Mouse (Mus musculus): ENCODE results near the gene Ldb3. TPM values are rescaled to one million over a fixed set of nuclear protein-coding genes. Genes with fewer than 3 reads are reported as not detected.
A peak's percentile ranks its signal among the peaks of the same experiment; 100 is the strongest.

Ldb3 gene
- total and polyA plus RNA-seq, 2 experiments from 2014 or later: 0.90 to 2.0 TPM

- 0 out of 2 replicates have a peak, but pooled peaks have one; percentile 34 for ATAC-seq
Observed at GRCm38 (mm10) chr14:34514120-34514519, 74.4 kb downstream of the Ldb3 start.

GRCm38 (mm10) chr14:34512602-34513001 is 75.9 kb downstream of the Ldb3 start:
- Histone ChIP-seq H3K27ac (ENCODE audit: low read depth, low read length) (no peak overlapping the region), H3K4me1 (ENCODE audit: insufficient read depth) (peaks cover 11% of the 10 kb centered on the region), H3K27me3 (ENCODE audit: insufficient read depth, low read length) (no peaks in the 10 kb centered on the region), H3K36me3 (ENCODE audit: insufficient read depth) (no peaks in the 10 kb centered on the region), H3K4me3 (ENCODE audit: low read depth, low read length) (no peak overlapping the region), H3K4me2 (ENCODE audit: low read depth) (no peak overlapping the region), H3K9ac (no peak overlapping the region), H3K9me3 (ENCODE audit: low read length) (no peaks in the 10 kb centered on the region)
- DNase-seq (no peak), ATAC-seq (no peak)
- TF ChIP-seq CTCF (IDR thresholded peaks at IDR 0.05; ENCODE audit: low read depth): no peak
- WGBS: 92% methylated on average over 4 of the region's 4 CpGs

More at GRCm38 (mm10) chr14:34514120-34514519, 74.4 kb downstream of the Ldb3 start:
- TF ChIP-seq CTCF (IDR thresholded peaks at IDR 0.05; ENCODE audit: low read depth): no peak
- DNase-seq: no peak
- WGBS: 29% methylated on average over 6 of the region's 6 CpGs
- Histone ChIP-seq H3K27me3 (ENCODE audit: insufficient read depth, low read length) (no peaks in the 10 kb centered on the region), H3K36me3 (ENCODE audit: insufficient read depth) (no peaks in the 10 kb centered on the region), H3K4me1 (ENCODE audit: insufficient read depth) (0 out of 2 replicates have a peak, but pooled peaks cover under 1% of the 10 kb centered on the region), H3K9ac (no peak overlapping the region), H3K27ac (ENCODE audit: low read depth, low read length) (no peak overlapping the region), H3K9me3 (ENCODE audit: low read length) (no peaks in the 10 kb centered on the region), H3K4me3 (ENCODE audit: low read depth, low read length) (no peak overlapping the region), H3K4me2 (ENCODE audit: low read depth) (no peak overlapping the region)

GRCm38 (mm10) chr14:34511901-34512300 is 76.6 kb downstream of the Ldb3 start:
- H3K27ac ChIP-seq (ENCODE audit: low read depth, low read length): no peak overlapping the region

DNA sequence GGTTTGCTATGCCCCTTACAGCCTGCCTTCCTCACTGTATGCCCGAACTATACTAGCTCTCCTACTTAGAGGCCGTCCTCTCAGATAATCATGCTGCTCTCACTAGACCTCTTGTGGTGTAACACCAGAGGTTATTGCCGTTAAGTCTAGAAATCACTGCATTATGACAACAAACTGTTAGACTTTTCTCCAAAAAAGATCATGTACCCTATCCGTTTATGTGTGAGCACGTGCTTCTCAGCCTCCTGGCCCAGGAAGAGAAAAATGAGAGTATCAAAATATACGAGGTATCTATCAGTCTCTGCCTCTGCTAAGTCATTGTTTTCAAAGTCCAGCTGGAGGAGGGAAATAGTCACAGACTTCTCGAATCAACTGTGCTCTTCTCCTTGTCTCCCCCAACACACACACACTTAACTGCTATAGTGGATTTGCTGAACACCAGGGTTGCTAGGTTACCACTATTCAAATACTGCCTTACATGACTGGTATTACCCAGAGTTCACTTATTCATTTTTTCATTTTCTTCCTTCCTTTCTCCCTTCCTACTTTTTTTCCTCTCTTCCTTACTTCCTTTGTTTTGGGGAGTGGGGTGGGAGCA is 79.5 kb downstream of the Ldb3 start:
- Histone ChIP-seq H3K27me3 (ENCODE audit: insufficient read depth, low read length) (no peaks in the 10 kb centered on the region), H3K9ac (no peak overlapping the region; the same call in 1 of the 2 replicates), H3K9me3 (ENCODE audit: low read length) (no peaks in the 10 kb centered on the region), H3K4me3 (ENCODE audit: low read depth, low read length) (no peak overlapping the region), H3K27ac (ENCODE audit: low read depth, low read length) (0 out of 2 replicates have a peak overlapping the region, but pooled peaks have one; percentile 1), H3K4me2 (ENCODE audit: low read depth) (no peak overlapping the region), H3K4me1 (ENCODE audit: insufficient read depth) (peaks cover 15% of the 10 kb centered on the region), H3K36me3 (ENCODE audit: insufficient read depth) (no peaks in the 10 kb centered on the region)
- 31% methylated on average over 7 of the region's 7 CpGs for WGBS
- ATAC-seq (peak; percentile 86), DNase-seq (peak; percentile 36)
- no peak for TF ChIP-seq CTCF (IDR thresholded peaks at IDR 0.05; ENCODE audit: low read depth)

More at GRCm38 (mm10) chr14:34511901-34512300, 76.6 kb downstream of the Ldb3 start:
- no peak overlapping the region for H3K4me3 ChIP-seq (ENCODE audit: low read depth, low read length)
- H3K4me2 ChIP-seq (ENCODE audit: low read depth): no peak overlapping the region
- H3K36me3 ChIP-seq (ENCODE audit: insufficient read depth): no peaks in the 10 kb centered on the region
- DNase-seq: peak; percentile 18
- no peaks in the 10 kb centered on the region for H3K9me3 ChIP-seq (ENCODE audit: low read length)
- peaks cover 11% of the 10 kb centered on the region for H3K4me1 ChIP-seq (ENCODE audit: insufficient read depth)
- TF ChIP-seq CTCF (IDR thresholded peaks at IDR 0.05; ENCODE audit: low read depth): no peak
- H3K9ac ChIP-seq: no peak overlapping the region
- WGBS: 48% methylated on average over 11 of the region's 11 CpGs
- H3K27me3 ChIP-seq (ENCODE audit: insufficient read depth, low read length): no peaks in the 10 kb centered on the region
- ATAC-seq: no peak

GRCm38 (mm10) chr14:34508187-34508840 is 80.2 kb downstream of the Ldb3 start:
- WGBS: 20% methylated on average over 4 of the region's 4 CpGs
- TF ChIP-seq CTCF (IDR thresholded peaks at IDR 0.05; ENCODE audit: low read depth): no peak
- Histone ChIP-seq H3K4me2 (ENCODE audit: low read depth) (no peak overlapping the region), H3K9ac (no peak overlapping the region; the same call in 1 of the 2 replicates), H3K4me3 (ENCODE audit: low read depth, low read length) (no peak overlapping the region), H3K4me1 (ENCODE audit: insufficient read depth) (peaks cover 21% of the 10 kb centered on the region), H3K27me3 (ENCODE audit: insufficient read depth, low read length) (no peaks in the 10 kb centered on the region), H3K36me3 (ENCODE audit: insufficient read depth) (no peaks in the 10 kb centered on the region), H3K9me3 (ENCODE audit: low read length) (no peaks in the 10 kb centered on the region), H3K27ac (ENCODE audit: low read depth, low read length) (peak overlapping the region; percentile 1; the same call in 1 of the 2 replicates)
- peak; percentile 70 for ATAC-seq
- DNase-seq: no peak

DNA sequence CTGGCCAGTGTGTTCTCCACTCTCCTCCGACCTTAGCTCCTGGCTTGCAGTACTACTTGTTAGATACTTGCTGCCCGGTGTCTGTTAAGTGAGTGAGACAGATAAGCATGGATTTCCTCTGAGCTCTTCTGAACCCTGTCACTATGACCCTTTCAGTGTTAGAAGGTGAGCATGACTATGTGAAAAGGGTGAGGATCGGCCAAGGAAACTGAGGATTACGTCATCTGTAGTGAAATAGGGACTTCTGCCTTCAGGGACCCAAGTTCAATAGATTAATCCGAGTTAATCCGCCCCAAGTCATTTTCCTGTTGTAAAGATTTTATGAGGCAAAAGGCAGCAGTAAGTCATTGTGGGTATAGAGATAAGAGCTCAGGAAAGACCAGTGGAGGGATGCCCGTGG is 83.2 kb downstream of the Ldb3 start:
- no peak overlapping the region for H3K27ac ChIP-seq (ENCODE audit: low read depth, low read length)
- H3K9ac ChIP-seq: no peak overlapping the region
- peaks cover 27% of the 10 kb centered on the region for H3K4me1 ChIP-seq (ENCODE audit: insufficient read depth)
- ATAC-seq: no peak
- TF ChIP-seq CTCF (IDR thresholded peaks at IDR 0.05; ENCODE audit: low read depth): no peak
- no peaks in the 10 kb centered on the region for H3K27me3 ChIP-seq (ENCODE audit: insufficient read depth, low read length)
- no peak for DNase-seq
- WGBS: 75% methylated on average over 7 of the region's 7 CpGs
- H3K9me3 ChIP-seq (ENCODE audit: low read length): no peaks in the 10 kb centered on the region
- H3K4me3 ChIP-seq (ENCODE audit: low read depth, low read length): no peak overlapping the region
- H3K36me3 ChIP-seq (ENCODE audit: insufficient read depth): no peaks in the 10 kb centered on the region
- no peak overlapping the region for H3K4me2 ChIP-seq (ENCODE audit: low read depth)

GRCm38 (mm10) chr14:34504377-34504776 is 84.1 kb downstream of the Ldb3 start:
- DNase-seq (no peak), ATAC-seq (no peak)
- peaks cover 36% of the 10 kb centered on the region for H3K4me1 ChIP-seq (ENCODE audit: insufficient read depth)
- no peak overlapping the region for H3K9ac ChIP-seq
- H3K27ac ChIP-seq (ENCODE audit: low read depth, low read length): no peak overlapping the region
- no peak overlapping the region for H3K4me2 ChIP-seq (ENCODE audit: low read depth)
- H3K27me3 ChIP-seq (ENCODE audit: insufficient read depth, low read length): no peaks in the 10 kb centered on the region
- no peaks in the 10 kb centered on the region for H3K9me3 ChIP-seq (ENCODE audit: low read length)
- WGBS: 74% methylated on average over 5 of the region's 5 CpGs
- no peak overlapping the region for H3K4me3 ChIP-seq (ENCODE audit: low read depth, low read length)
- no peak for TF ChIP-seq CTCF (IDR thresholded peaks at IDR 0.05; ENCODE audit: low read depth)
- no peaks in the 10 kb centered on the region for H3K36me3 ChIP-seq (ENCODE audit: insufficient read depth)
